Mouse (Mus musculus) inflammation-experienced regulatory T-cells, adult 6 months (primary cell): ENCODE measurements around the gene Pex14. TPM values are rescaled to one million over a fixed set of nuclear protein-coding genes. Genes with fewer than 3 reads are reported as not detected.

Source experiments
- ATAC-seq: one replicate; pipeline ENCODE4 v1.8.0; 2017
- polyA plus RNA-seq, 3 experiments: library from polyadenylated mRNA; unstranded; fragments of 100-300 nt; shearing (Covaris generic); gene quantifications; one replicate each; pipeline ENCODE4 v1.2.1; 2017

Pex14 gene
- polyA plus RNA-seq, 3 experiments from 2014 or later: 13.0 to 18.4 (median 14.2) TPM

GRCm38 (mm10) chr4:148947833-148948388 is 151.8 kb downstream of the Pex14 start:
- no peak for ATAC-seq

- ATAC-seq: no peak
Measured at GRCm38 (mm10) chr4:148946071-148946470, 153.6 kb downstream of the Pex14 start.

DNA sequence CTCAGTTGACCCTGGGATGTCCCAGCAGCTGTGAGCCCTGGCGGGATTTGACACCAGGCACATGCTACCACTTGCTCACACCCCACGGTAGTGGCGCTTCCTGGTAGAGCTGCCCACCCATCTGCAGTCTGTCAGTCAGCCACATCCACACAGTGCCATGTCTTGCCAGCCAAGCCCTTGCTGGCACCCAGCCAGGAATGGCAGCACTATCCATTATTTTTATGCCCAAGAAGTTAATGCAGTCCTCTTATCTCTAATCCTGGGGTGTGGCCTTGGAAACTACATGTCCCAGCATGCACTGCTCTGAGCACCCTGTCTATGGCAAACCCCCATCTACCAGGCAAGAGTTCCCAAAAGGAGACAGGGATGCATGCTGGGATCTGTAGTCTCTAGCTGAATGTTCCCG is 154.2 kb downstream of the Pex14 start:
- no peak for ATAC-seq

- no peak for ATAC-seq
Measured at GRCm38 (mm10) chr4:148943099-148943498, 156.6 kb downstream of the Pex14 start.

DNA sequence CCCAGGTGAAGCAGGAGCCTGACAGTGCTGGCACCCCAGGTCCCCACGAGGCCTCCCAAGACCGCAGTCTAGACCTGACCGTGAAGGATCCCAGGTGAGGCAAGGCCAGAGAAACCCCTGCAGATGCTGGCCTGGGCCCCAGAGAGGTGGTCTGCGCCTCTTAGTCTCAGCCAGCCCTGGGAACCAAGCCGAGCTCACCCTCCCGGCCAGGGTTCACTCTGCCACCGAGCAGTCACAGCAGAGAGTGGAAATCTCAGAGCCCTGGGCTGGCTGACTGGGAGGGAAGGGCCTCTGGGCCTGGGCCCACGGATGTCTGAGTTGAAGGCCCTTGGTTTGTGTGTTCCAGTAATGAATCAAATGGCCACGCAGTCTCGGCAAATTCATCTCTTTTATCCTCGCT is 158.4 kb downstream of the Pex14 start:
- no peak for ATAC-seq

DNA sequence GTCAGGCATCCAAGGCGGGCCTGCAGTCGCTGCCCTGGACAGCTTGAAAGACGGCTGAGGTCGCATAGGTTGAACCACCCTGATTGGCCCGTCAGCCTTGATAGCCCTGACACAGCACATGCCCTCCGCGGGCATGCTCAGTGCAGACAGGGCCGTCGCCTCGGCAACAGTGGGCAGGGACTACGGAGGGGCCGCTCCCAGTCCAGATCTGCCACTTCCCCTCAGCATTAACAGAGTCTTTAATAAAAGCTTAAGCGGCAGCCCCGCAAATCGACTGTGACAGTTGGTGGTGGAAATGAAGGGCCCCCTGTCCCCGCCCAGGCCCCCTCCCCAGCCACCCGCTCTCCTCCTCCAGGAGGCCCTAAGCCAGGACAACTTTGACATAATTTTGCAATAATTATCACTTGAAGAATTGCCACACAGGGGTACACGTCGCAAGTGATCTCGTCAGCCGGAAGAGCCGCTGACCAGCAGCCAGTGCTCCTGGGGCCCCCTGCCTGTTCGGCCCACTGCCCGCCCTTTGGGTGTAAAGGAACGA is 158.9 kb downstream of the Pex14 start:
- ATAC-seq: peak; percentile 65

- ATAC-seq: no peak
Measured at GRCm38 (mm10) chr4:148938546-148938945, 161.1 kb downstream of the Pex14 start.

- no peak for ATAC-seq
Measured at GRCm38 (mm10) chr4:148936727-148937126, 162.9 kb downstream of the Pex14 start.

DNA sequence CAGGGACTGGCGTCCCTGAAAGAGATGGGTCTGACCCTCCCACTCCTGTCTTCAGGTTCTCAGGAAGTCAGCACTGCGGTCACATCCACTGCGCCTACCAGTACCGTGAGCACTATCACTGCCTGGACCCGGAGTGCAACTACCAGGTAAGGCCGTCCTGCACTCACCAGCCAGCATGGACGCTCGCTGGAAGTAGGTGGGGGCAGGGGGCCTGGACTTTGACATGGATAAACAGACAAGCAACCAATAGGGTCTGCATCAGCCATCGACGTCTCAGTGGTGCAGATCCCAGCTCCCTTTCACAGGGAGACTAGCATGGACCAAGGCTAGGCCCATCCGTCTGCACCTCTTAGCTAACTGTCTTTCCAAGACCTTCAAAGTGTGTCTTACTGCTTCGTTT is 163.6 kb downstream of the Pex14 start:
- no peak for ATAC-seq

GRCm38 (mm10) chr4:148935211-148935610 is 164.5 kb downstream of the Pex14 start:
- ATAC-seq: no peak

DNA sequence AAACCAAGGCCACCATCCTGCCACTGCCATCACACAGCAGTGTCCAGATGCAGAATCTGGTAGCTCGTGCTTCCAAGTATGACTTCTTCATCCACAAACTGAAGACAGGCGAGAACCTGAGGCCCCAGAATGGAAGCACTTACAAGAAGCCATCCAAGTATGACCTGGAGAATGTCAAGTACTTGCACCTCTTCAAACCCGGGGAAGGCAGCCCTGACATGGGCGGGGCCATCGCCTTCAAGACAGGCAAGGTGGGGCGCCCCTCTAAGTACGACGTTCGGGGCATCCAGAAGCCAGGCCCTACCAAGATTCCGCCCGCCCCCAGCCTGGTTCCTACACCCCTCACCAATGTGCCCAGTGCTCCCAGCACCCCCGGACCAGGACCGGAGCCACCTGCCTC is 166.6 kb downstream of the Pex14 start:
- ATAC-seq: no peak

DNA sequence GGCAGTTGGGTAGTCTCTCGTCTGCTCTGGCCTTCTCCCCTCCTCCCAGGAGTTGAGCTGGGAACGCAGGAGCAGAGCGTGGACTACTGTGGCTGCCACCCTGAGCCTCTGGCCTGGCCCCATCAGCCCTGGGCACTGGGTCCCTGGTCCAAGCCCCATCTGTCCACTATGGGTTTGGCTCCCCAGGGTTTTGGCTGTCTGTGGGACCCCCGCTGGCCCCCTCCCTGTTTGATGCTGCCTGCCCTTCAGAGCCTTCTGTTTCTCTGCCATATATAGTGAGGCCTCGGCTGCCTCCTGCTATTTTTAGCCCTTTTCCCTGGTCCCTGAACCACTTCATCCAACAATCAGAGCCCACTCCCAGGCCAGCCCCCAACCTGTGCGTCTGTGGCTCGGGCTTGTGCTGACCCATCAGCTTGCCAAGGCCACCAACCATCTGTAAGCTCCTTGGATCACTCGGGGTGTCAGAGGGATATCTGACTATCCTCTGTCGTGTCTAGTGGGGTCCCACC is 168.9 kb downstream of the Pex14 start:
- no peak for ATAC-seq

GRCm38 (mm10) chr4:148928876-148929275 is 170.8 kb downstream of the Pex14 start:
- no peak for ATAC-seq

GRCm38 (mm10) chr4:148928316-148928715 is 171.4 kb downstream of the Pex14 start:
- no peak for ATAC-seq

DNA sequence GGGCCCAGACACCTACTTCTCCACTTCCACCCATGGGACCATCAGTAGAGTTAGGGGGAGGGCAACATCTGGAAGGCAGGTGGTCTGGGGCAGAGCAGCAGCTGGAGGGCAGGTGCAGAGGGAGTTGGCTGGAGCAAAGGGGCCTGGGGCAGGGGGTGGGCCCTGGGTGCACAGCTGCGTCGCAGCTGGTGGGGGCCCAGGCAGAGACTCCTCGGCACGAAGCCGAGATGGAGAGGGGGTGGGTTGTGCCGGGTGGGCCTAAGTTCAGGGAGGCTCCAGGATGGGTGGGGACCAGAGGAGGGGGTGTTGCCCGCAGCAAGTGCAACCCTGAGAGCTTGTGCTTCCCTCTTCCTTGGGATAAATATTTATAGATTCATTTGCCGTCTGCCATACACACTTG is 173.2 kb downstream of the Pex14 start:
- ATAC-seq: no peak

DNA sequence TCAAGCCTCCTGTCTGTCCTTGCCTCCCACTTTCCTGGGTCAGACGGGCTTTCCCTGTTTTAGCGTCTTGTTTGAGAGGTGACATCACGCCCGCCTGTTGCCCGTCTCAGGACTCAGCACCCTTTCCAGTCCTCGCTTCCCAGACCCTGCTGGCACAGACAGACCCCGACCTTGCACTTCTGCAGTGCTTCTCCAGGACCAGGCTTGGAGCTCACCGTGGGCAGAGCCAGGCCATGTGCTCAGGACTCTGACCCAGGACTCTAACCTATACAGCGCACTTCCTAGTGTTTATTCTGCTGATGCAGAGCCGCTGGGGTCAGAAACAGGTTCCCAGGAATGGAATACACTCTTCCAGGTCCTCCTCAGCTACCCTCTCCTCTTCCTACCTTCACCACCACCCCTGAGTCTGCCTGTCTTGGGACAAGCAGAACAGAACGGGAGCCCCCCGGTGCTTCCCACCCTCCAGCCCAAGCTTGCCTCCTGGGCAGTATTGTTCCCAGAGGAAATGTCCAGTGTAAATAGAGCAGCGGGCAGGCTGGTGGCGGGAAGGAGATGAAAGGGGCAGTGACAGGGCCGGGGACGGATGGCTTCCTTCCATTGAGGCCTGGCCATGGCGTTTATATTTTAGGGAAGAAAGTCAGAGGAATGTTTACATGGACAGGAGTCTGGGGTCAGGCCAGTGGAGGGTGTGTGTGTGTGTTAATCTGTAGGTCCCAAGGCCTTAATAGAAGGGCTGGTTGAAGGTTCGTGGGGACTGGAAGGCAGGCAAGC is 173.9 kb downstream of the Pex14 start:
- ATAC-seq: no peak

- no peak for ATAC-seq
Measured at GRCm38 (mm10) chr4:148923976-148924375, 175.7 kb downstream of the Pex14 start.

GRCm38 (mm10) chr4:148923414-148923813 is 176.3 kb downstream of the Pex14 start:
- no peak for ATAC-seq

DNA sequence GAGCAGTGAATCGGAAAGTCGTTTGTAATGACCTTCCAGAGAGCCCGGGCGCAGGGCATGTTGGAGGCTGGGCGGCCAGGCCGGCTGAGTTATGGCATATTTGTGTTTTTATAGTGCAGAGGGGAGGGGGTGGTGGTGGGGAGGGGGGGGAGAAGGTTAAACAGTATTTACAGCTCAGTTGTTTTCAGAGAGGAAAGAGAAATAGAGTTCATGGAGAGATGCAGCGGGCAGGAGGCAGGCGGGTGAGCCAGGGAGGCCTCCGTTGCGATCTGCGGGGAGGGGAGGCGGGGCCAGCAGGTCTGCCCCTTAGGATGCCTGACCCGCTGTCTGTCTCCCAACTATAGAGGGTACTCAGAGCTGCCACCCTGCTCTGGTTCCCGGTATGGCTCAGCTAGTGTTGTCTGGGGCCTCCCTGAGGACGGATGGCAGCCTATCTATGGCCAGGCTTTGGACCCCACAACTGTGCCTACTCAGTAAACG is 177.4 kb downstream of the Pex14 start:
- ATAC-seq: no peak

GRCm38 (mm10) chr4:148920610-148921009 is 179.1 kb downstream of the Pex14 start:
- ATAC-seq: no peak

GRCm38 (mm10) chr4:148918707-148919447 is 180.8 kb downstream of the Pex14 start:
- ATAC-seq: no peak

DNA sequence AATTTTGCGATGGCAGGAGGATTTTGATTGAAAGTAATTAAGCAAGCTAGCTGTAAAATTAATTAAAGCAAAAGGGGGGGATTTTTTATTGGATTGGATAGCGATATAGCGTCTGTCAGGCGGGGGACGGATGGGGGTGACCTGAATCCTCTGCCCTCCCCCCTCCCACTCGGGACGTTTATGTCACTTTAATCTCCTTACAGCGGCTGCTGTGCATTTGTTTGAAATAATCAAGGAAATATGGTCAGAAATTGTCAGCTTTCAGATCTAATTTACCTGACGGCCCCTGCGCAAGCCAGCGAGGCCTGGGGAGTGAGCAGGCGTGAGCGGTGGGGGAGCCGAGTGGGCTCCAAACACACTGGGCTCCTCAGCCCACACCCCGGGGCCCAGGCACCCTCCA is 183.8 kb downstream of the Pex14 start:
- ATAC-seq: no peak
